Mouse (Mus musculus): ENCODE measurements around the gene Olfr806.

Gene Olfr806

GRCm38 (mm10) chr10:129741821-129742220 is at the start of gene Olfr806:
Gene Olfr806, minus strand, starts transcription at chr10:129741921.
- no peak for DNase-seq (ENCODE audit: extremely low read depth, low read depth)

DNA sequence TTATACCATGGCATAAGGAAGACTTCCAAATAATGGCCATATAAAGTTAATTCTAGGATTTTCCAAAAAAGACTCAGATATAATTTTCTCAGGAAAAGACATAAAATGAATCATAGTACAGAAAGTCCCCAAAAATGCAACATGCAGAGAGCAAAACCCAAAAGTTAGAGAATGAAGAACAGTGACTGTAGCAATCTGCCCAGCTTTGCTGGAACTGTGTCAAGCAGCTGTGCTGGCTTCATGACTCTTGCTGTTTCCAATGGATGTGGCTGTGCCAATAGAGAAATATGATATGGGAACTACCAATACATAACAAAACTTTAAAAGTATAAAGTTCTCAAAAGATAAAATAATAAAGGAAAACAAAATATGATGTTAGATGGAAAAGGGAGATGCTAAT is 36.4 kb upstream of the Olfr806 start:
- no peak for DNase-seq (ENCODE audit: extremely low read depth, low read depth)

DNA sequence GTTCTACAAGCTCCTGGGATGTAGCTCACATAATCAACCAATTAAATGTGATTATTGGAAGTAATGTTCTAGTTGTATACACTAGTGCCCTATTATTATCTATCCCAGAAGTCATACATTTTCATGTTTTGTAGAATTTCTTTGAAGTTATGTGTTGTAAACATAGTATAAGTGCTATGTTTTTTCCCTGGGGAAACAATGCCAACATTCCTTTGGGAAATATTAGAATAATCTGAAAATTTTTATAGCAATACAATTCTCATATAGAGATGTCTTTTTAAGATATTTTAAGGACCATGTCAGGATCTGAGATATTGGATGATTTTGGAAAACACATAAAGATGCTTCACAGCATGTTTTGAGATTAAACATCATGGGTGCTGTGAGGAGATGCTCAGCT is 32.6 kb upstream of the Olfr806 start, which contains the start of gene Olfr809:
Olfr809 (plus strand) TSS at position 301 of the 400 bp plus-strand sequence.
- no peak for DNase-seq (ENCODE audit: extremely low read depth, low read depth)

DNA sequence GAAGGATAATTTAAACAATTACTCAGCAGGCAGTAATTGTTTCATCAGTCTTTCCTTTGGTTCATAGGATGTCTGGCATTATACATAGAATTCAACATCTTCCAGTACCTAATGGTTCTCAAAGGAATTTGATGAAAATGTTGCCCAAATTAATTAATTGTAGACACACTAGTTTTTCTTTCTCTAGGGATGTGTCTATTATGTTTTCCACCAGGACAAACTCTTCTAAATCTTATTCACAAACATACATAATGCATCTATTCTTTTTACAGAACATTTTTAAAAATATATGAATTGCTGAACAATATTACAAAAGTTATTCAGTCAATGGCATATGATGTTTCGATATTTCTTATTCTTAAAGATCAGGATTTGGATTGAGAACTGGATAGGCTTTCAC is 23.5 kb upstream of the Olfr806 start, which contains the start of gene Olfr808:
Olfr808 (plus strand) TSS at position 301 of the 400 bp plus-strand sequence.
- no peak for DNase-seq (ENCODE audit: extremely low read depth, low read depth)

- no peak for DNase-seq (ENCODE audit: extremely low read depth, low read depth)
Observed at GRCm38 (mm10) chr10:129757693-129758092, 16.0 kb upstream of the Olfr806 start, which contains the start of gene Olfr807. Gene Olfr807, minus strand, starts transcription at chr10:129757793.

- no peak for DNase-seq (ENCODE audit: extremely low read depth, low read depth)
Observed at GRCm38 (mm10) chr10:129729275-129729674, 12.4 kb downstream of the Olfr806 start, which contains the start of gene Olfr805. Gene Olfr805, minus strand, starts transcription at chr10:129729375.

DNA sequence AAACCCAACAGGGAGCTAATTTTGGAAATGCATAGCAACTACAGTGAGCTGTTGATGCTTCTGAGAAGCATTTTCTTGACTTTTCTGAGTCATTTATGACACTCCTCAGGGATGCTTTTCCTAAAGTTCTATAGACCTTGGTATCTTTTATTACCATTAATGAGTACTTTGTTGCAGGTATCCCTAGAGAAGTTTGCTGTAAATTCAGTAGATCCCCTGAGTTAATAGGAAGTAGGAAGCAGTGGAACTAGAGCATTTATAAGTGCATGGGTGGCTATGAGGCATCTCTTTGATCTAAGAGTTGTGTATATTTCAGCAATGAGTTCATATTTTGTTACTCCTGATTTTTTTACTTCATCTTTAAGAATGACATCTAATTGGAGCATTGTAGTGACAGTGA is 38.8 kb downstream of the Olfr806 start, which contains the start of gene Olfr804:
Olfr804 (plus strand) TSS at position 301 of the 400 bp plus-strand sequence.
- no peak for DNase-seq (ENCODE audit: extremely low read depth, low read depth)

GRCm38 (mm10) chr10:129694186-129694585 is 47.5 kb downstream of the Olfr806 start, which contains the start of gene Olfr803:
Gene Olfr803, minus strand, starts transcription at chr10:129694286.
- DNase-seq (ENCODE audit: extremely low read depth, low read depth): no peak

DNA sequence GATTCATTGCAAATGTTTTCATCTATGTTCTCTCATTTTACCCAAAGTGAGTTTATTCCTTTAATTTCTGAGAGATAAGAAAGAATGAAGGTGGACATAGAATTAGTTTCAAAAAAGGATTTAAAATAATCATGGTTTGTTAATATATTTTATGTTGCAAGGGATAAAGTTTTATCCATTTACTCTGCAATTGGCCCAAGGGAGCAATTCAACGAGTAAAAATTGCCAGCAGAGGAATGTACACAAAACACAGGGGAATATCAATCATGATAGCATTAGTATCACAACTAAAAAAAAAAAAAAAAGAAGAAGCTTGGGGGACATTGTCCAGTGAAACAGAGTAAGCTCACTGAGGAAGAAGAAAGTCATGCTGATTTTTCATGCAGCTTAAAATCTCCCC is 53.7 kb downstream of the Olfr806 start, which contains the start of gene Olfr802:
Olfr802 (minus strand) TSS at position 101 of the 400 bp plus-strand sequence.
- DNase-seq (ENCODE audit: extremely low read depth, low read depth): no peak
